ENCODE assay signal across 8 mouse cellular contexts in the genomic region with DNA sequence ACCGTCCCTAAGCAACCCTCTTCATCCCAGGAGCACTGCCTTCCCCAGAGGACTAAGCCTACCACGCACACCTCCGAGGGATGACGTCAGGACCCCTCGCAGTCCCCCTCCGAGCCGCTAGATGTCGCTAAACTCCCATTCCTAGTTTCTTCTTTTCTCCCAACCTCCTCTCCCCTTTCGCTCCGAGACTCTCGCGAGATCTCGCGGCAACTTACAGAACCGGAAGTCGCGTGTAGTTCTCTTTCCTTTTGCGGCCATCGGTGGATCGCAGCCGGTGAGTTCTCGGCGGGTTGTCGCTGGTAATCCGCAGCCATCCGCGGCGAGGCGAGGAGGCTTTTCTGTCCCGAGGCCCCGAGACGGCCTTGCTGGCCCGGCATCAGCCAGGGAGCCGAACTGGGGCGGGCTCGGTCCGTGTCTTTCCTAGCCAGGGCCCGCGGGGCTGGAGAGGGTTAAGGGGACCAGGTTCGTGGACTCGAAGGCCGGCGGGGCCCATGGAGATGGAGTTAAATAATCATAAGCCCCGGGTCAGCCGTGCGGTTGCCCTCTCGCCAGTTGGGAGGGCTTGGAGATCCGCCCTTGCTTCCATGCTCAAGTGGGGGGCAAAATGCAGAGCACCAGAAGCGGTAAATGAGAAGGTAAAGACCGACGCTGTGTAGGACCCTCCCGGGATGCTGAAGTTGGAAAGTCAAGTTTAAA. TPM values are rescaled to one million over a fixed set of nuclear protein-coding genes. Genes with fewer than 3 reads are reported as not detected.
DNase-seq lines count a peak whose midpoint lies in the region; ATAC-seq lines count a peak whose summit lies in the region.

A gene (plus strand): TSS at position 233 of the 696 bp plus-strand sequence.

- intact Hi-C loops in gastrocnemius, postnatal 14 days (cut with DNase I; ENCODE audit: low total_unique reads) = no loop called here
- intact Hi-C loops in left cerebral cortex, postnatal 10 days (cut with DNase I) = no loop called here

- DNase-seq in adrenal gland, adult (ENCODE audit: inconsistent age in 2 of 2, low spot score in 1 of 2) = peak; percentile 98 to 100
- peak; percentile 99 for DNase-seq in embryo, embryonic 10.5 days (ENCODE audit: low spot score)
- peak; percentile 96 for DNase-seq in gastrocnemius, postnatal 14 days
- peak; percentile 98 to 99 for DNase-seq in left cerebral cortex, postnatal 10 days (ENCODE audit: extremely low spot score in 1 of 2, low spot score in 2 of 2)
- peak; percentile 98 for DNase-seq in right cerebral cortex, postnatal 25 days
- DNase-seq in urinary bladder, postnatal 4 days (ENCODE audit: low spot score in 2 of 2) = peak; percentile 95 to 99

- peak; percentile 92 for ATAC-seq in inflammation-experienced regulatory T-cells, adult 6 months
- ATAC-seq in megakaryocyte-erythroid progenitor cell, adult 5-6 weeks (replicated peaks; ENCODE audit: low FRiP score, low TSS enrichment, poor library complexity, severe bottlenecking) = peak; percentile 67

RNA-seq across cellular contexts. Expression of the gene that starts here (rescaled TPM):
- total RNA-seq in gastrocnemius, postnatal 14 days (2021) = 100 to 1,000 TPM; 791 to 878 TPM
- 1,000 to 10,000 TPM; 1,371 to 2,270 (median 2,196) TPM for polyA plus RNA-seq in inflammation-experienced regulatory T-cells, adult 6 months (2017; shearing (Covaris generic))
- 100 to 1,000 TPM; 701 to 756 TPM for total RNA-seq in left cerebral cortex, postnatal 10 days (2021)
- 5,476 and 5,943 TPM in 2 replicates for total RNA-seq in megakaryocyte-erythroid progenitor cell, adult 5-6 weeks (2014; fragmentation: Nextera tagmentation)
- 6,111 and 7,527 TPM in 2 replicates for total RNA-seq in megakaryocyte-erythroid progenitor cell, adult 5-6 weeks (2017)

Comparison
In these comparisons a context has a peak if more than half of its experiments do, and no peak if none do; other contexts are left out.
1. Peak in every context shown above with its lines: DNase-seq and ATAC-seq.
2. RNA of the gene that starts here (total RNA-seq): 5,476 to 7,527 TPM in megakaryocyte-erythroid progenitor cell, adult 5-6 weeks; 791 to 878 TPM in gastrocnemius, postnatal 14 days and 701 to 756 TPM in left cerebral cortex, postnatal 10 days; every median in the first group is over 4 times any median in the second.